Mouse (Mus musculus): ENCODE results near the gene Fam89a. TPM values are rescaled to one million over a fixed set of nuclear protein-coding genes. Genes with fewer than 3 reads are reported as not detected.
A peak's percentile ranks its signal among the peaks of the same experiment; 100 is the strongest.

The Fam89a gene
- polyA plus RNA-seq, 1 experiment from 2014 or later: 1.2 TPM

- peak overlapping the region; percentile 44 for H3K4me3 ChIP-seq (ENCODE audit: low read depth, low read length)
- ATAC-seq (replicated peaks; ENCODE audit: low FRiP score) (no peak), DNase-seq (ENCODE audit: low spot score) (no peak)
- H3K36me3 ChIP-seq (ENCODE audit: control insufficient read depth, insufficient read depth, low read length): no peaks in the 10 kb centered on the region
- no peak overlapping the region; the same call in 1 of the 2 replicates for H3K27ac ChIP-seq (ENCODE audit: low read depth, low read length)
- peaks cover 11% of the 10 kb centered on the region for H3K4me1 ChIP-seq (replicated peaks; ENCODE audit: control insufficient read depth, insufficient read depth, low read length)
- H3K27me3 ChIP-seq (ENCODE audit: control insufficient read depth, insufficient read depth, low read length): peaks cover 36% of the 10 kb centered on the region
- WGBS: 49% methylated on average over 4 of the region's 4 CpGs
- peak overlapping the region; percentile 72 for H3K4me2 ChIP-seq (ENCODE audit: low read depth, low read length, severe bottlenecking)
- H3K9ac ChIP-seq (ENCODE audit: low read length): no peak overlapping the region
- no peaks in the 10 kb centered on the region for H3K9me3 ChIP-seq (ENCODE audit: control insufficient read depth, low read length)
Observed at GRCm38 (mm10) chr8:124791751-124792150, 40.1 kb upstream of the Fam89a start.

GRCm38 (mm10) chr8:124790676-124791075, 39.0 kb upstream of the Fam89a start:
- DNase-seq (ENCODE audit: low spot score) (no peak), ATAC-seq (replicated peaks; ENCODE audit: low FRiP score) (no peak)
- peaks cover 11% of the 10 kb centered on the region for H3K4me1 ChIP-seq (replicated peaks; ENCODE audit: control insufficient read depth, insufficient read depth, low read length)
- no peak overlapping the region for H3K4me3 ChIP-seq (ENCODE audit: low read depth, low read length)
- no peaks in the 10 kb centered on the region for H3K36me3 ChIP-seq (ENCODE audit: control insufficient read depth, insufficient read depth, low read length)
- H3K9me3 ChIP-seq (ENCODE audit: control insufficient read depth, low read length): no peaks in the 10 kb centered on the region
- no peak overlapping the region for H3K9ac ChIP-seq (ENCODE audit: low read length)
- no peak overlapping the region for H3K4me2 ChIP-seq (ENCODE audit: low read depth, low read length, severe bottlenecking)
- peaks cover 34% of the 10 kb centered on the region for H3K27me3 ChIP-seq (ENCODE audit: control insufficient read depth, insufficient read depth, low read length)
- WGBS: 82% methylated on average over 4 of the region's 4 CpGs
- H3K27ac ChIP-seq (ENCODE audit: low read depth, low read length): no peak overlapping the region

GRCm38 (mm10) chr8:124784613-124785012, 33.0 kb upstream of the Fam89a start:
- Histone ChIP-seq H3K27ac (ENCODE audit: low read depth, low read length) (no peak overlapping the region), H3K4me1 (replicated peaks; ENCODE audit: control insufficient read depth, insufficient read depth, low read length) (no peaks in the 10 kb centered on the region), H3K9ac (ENCODE audit: low read length) (no peak overlapping the region), H3K9me3 (ENCODE audit: control insufficient read depth, low read length) (no peaks in the 10 kb centered on the region), H3K27me3 (ENCODE audit: control insufficient read depth, insufficient read depth, low read length) (no peaks in the 10 kb centered on the region), H3K4me3 (ENCODE audit: low read depth, low read length) (no peak overlapping the region), H3K4me2 (ENCODE audit: low read depth, low read length, severe bottlenecking) (no peak overlapping the region), H3K36me3 (ENCODE audit: control insufficient read depth, insufficient read depth, low read length) (no peaks in the 10 kb centered on the region)
- 93% methylated on average over 13 of the region's 13 CpGs for WGBS
- DNase-seq (ENCODE audit: low spot score) (no peak), ATAC-seq (replicated peaks; ENCODE audit: low FRiP score) (no peak)

- Histone ChIP-seq H3K27ac (ENCODE audit: low read depth, low read length) (no peak overlapping the region), H3K4me2 (ENCODE audit: low read depth, low read length, severe bottlenecking) (no peak overlapping the region), H3K4me3 (ENCODE audit: low read depth, low read length) (no peak overlapping the region), H3K9me3 (ENCODE audit: control insufficient read depth, low read length) (no peaks in the 10 kb centered on the region), H3K4me1 (replicated peaks; ENCODE audit: control insufficient read depth, insufficient read depth, low read length) (no peaks in the 10 kb centered on the region), H3K27me3 (ENCODE audit: control insufficient read depth, insufficient read depth, low read length) (no peaks in the 10 kb centered on the region), H3K36me3 (ENCODE audit: control insufficient read depth, insufficient read depth, low read length) (no peaks in the 10 kb centered on the region), H3K9ac (ENCODE audit: low read length) (no peak overlapping the region)
- no peak for ATAC-seq (replicated peaks; ENCODE audit: low FRiP score)
- no peak for DNase-seq (ENCODE audit: low spot score)
- 91% methylated on average over 15 of the region's 15 CpGs for WGBS
Observed at GRCm38 (mm10) chr8:124783228-124783627, 31.6 kb upstream of the Fam89a start.

- DNase-seq (ENCODE audit: low spot score) (no peak), ATAC-seq (replicated peaks; ENCODE audit: low FRiP score) (no peak)
- Histone ChIP-seq H3K27ac (ENCODE audit: low read depth, low read length) (no peak overlapping the region), H3K27me3 (ENCODE audit: control insufficient read depth, insufficient read depth, low read length) (no peaks in the 10 kb centered on the region), H3K4me1 (replicated peaks; ENCODE audit: control insufficient read depth, insufficient read depth, low read length) (no peaks in the 10 kb centered on the region), H3K4me2 (ENCODE audit: low read depth, low read length, severe bottlenecking) (no peak overlapping the region), H3K4me3 (ENCODE audit: low read depth, low read length) (no peak overlapping the region), H3K9ac (ENCODE audit: low read length) (no peak overlapping the region), H3K36me3 (ENCODE audit: control insufficient read depth, insufficient read depth, low read length) (no peaks in the 10 kb centered on the region), H3K9me3 (ENCODE audit: control insufficient read depth, low read length) (no peaks in the 10 kb centered on the region)
- 77% methylated on average over 3 of the region's 3 CpGs for WGBS
Observed at GRCm38 (mm10) chr8:124782431-124782830, 30.8 kb upstream of the Fam89a start.

- Histone ChIP-seq H3K4me1 (replicated peaks; ENCODE audit: control insufficient read depth, insufficient read depth, low read length) (no peaks in the 10 kb centered on the region), H3K36me3 (ENCODE audit: control insufficient read depth, insufficient read depth, low read length) (no peaks in the 10 kb centered on the region), H3K4me3 (ENCODE audit: low read depth, low read length) (no peak overlapping the region), H3K27me3 (ENCODE audit: control insufficient read depth, insufficient read depth, low read length) (no peaks in the 10 kb centered on the region), H3K9ac (ENCODE audit: low read length) (no peak overlapping the region), H3K4me2 (ENCODE audit: low read depth, low read length, severe bottlenecking) (no peak overlapping the region), H3K9me3 (ENCODE audit: control insufficient read depth, low read length) (no peaks in the 10 kb centered on the region), H3K27ac (ENCODE audit: low read depth, low read length) (no peak overlapping the region)
- 29% methylated on average over 7 of the region's 7 CpGs for WGBS
- no peak for ATAC-seq (replicated peaks; ENCODE audit: low FRiP score)
- DNase-seq (ENCODE audit: low spot score): no peak
Observed at GRCm38 (mm10) chr8:124780236-124780635, 28.6 kb upstream of the Fam89a start.

GRCm38 (mm10) chr8:124775695-124776094, 24.1 kb upstream of the Fam89a start:
- Histone ChIP-seq H3K4me1 (replicated peaks; ENCODE audit: control insufficient read depth, insufficient read depth, low read length) (no peaks in the 10 kb centered on the region), H3K9ac (ENCODE audit: low read length) (no peak overlapping the region), H3K4me2 (ENCODE audit: low read depth, low read length, severe bottlenecking) (0 out of 2 replicates have a peak overlapping the region, but pooled peaks have one; percentile 21), H3K36me3 (ENCODE audit: control insufficient read depth, insufficient read depth, low read length) (no peaks in the 10 kb centered on the region), H3K27me3 (ENCODE audit: control insufficient read depth, insufficient read depth, low read length) (no peaks in the 10 kb centered on the region), H3K4me3 (ENCODE audit: low read depth, low read length) (no peak overlapping the region), H3K27ac (ENCODE audit: low read depth, low read length) (no peak overlapping the region), H3K9me3 (ENCODE audit: control insufficient read depth, low read length) (no peaks in the 10 kb centered on the region)
- ATAC-seq (replicated peaks; ENCODE audit: low FRiP score) (no peak), DNase-seq (ENCODE audit: low spot score) (peak; percentile 85)
- WGBS: 11% methylated on average over 16 of the region's 16 CpGs

- WGBS: 83% methylated on average over 2 of the region's 2 CpGs
- no peak for DNase-seq (ENCODE audit: low spot score)
Observed at GRCm38 (mm10) chr8:124772389-124772788, 20.8 kb upstream of the Fam89a start.

GRCm38 (mm10) chr8:124763061-124763460, 11.4 kb upstream of the Fam89a start:
- Histone ChIP-seq H3K9me3 (ENCODE audit: control insufficient read depth, low read length) (no peaks in the 10 kb centered on the region), H3K4me2 (ENCODE audit: low read depth, low read length, severe bottlenecking) (no peak overlapping the region), H3K4me3 (ENCODE audit: low read depth, low read length) (no peak overlapping the region), H3K27me3 (ENCODE audit: control insufficient read depth, insufficient read depth, low read length) (no peaks in the 10 kb centered on the region), H3K27ac (ENCODE audit: low read depth, low read length) (no peak overlapping the region), H3K4me1 (replicated peaks; ENCODE audit: control insufficient read depth, insufficient read depth, low read length) (no peaks in the 10 kb centered on the region), H3K9ac (ENCODE audit: low read length) (no peak overlapping the region), H3K36me3 (ENCODE audit: control insufficient read depth, insufficient read depth, low read length) (no peaks in the 10 kb centered on the region)
- ATAC-seq (replicated peaks; ENCODE audit: low FRiP score): no peak
- no peak for DNase-seq (ENCODE audit: low spot score)
- 64% methylated on average over 7 of the region's 7 CpGs for whole genome bisulfite sequencing

More at GRCm38 (mm10) chr8:124772389-124772788, 20.8 kb upstream of the Fam89a start:
- no peaks in the 10 kb centered on the region for H3K36me3 ChIP-seq (ENCODE audit: control insufficient read depth, insufficient read depth, low read length)
- H3K9me3 ChIP-seq (ENCODE audit: control insufficient read depth, low read length): no peaks in the 10 kb centered on the region
- H3K9ac ChIP-seq (ENCODE audit: low read length): no peak overlapping the region
- H3K4me1 ChIP-seq (replicated peaks; ENCODE audit: control insufficient read depth, insufficient read depth, low read length): no peaks in the 10 kb centered on the region
- no peak overlapping the region for H3K27ac ChIP-seq (ENCODE audit: low read depth, low read length)
- H3K4me3 ChIP-seq (ENCODE audit: low read depth, low read length): no peak overlapping the region
- no peak overlapping the region for H3K4me2 ChIP-seq (ENCODE audit: low read depth, low read length, severe bottlenecking)
- H3K27me3 ChIP-seq (ENCODE audit: control insufficient read depth, insufficient read depth, low read length): no peaks in the 10 kb centered on the region
- ATAC-seq (replicated peaks; ENCODE audit: low FRiP score): no peak
